Mouse (Mus musculus) stomach, embryonic 16.5 days (tissue): ENCODE results near the gene Lyrm4. TPM values are rescaled to one million over a fixed set of nuclear protein-coding genes. Genes with fewer than 3 reads are reported as not detected.
A peak's percentile ranks its signal among the peaks of the same experiment; 100 is the strongest.

ENCODE experiments used
- ATAC-seq: fragments of 200-750 bp; cut with Nextera tagmentation; 2 replicates; pipeline ENCODE4 v1.8.0; 2017; ENCODE audit warnings: moderate number of reproducible peaks, moderate TSS enrichment; ENCODE audit not compliant: insufficient read depth, low FRiP score
- H3K27ac ChIP-seq: fragments of 300-500 bp; sonication (generic); 2 replicates; pipeline ENCODE4 v1.5.1; 2014; ENCODE audit warnings: low read length
- H3K27me3 ChIP-seq: fragments of 300-500 bp; sonication (generic); 2 replicates; pipeline ENCODE4 v1.6.1; 2014; ENCODE audit warnings: low read length, control low read depth, mixed read lengths; ENCODE audit not compliant: control insufficient read depth, insufficient read depth
- H3K36me3 ChIP-seq: fragments of 300-500 bp; sonication (generic); 2 replicates; pipeline ENCODE4 v1.6.1; 2014; ENCODE audit warnings: low read length; ENCODE audit not compliant: control insufficient read depth, insufficient read depth
- H3K4me1 ChIP-seq: fragments of 300-500 bp; sonication (generic); 2 replicates; pipeline ENCODE4 v1.6.1; 2014; ENCODE audit warnings: low read length, control low read depth, mixed read lengths; ENCODE audit not compliant: control insufficient read depth, insufficient read depth
- H3K4me2 ChIP-seq: fragments of 300-500 bp; sonication (generic); 2 replicates; pipeline ENCODE4 v1.6.1; 2014; ENCODE audit warnings: low read depth, low read length, mixed read lengths
- H3K4me3 ChIP-seq: fragments of 300-500 bp; sonication (generic); replicated peaks from 2 replicates; pipeline ENCODE4 v1.5.1; 2014; ENCODE audit warnings: mild to moderate bottlenecking, low read length
- H3K9ac ChIP-seq: fragments of 300-500 bp; sonication (generic); 2 replicates; pipeline ENCODE4 v1.6.1; 2014; ENCODE audit warnings: low read length
- H3K9me3 ChIP-seq: fragments of 300-500 bp; sonication (generic); replicated peaks from 2 replicates; pipeline ENCODE4 v1.6.1; 2016; ENCODE audit warnings: low read length, control low read depth; ENCODE audit not compliant: control insufficient read depth
- WGBS: fragments of 180-500 bp; shearing (Covaris S2); extraction: QIAGEN DNeasy Blood & Tissue Kit; methylation state at CpG from one replicate; pipeline ENCODE4 v1.1.7; 2014; 5-methylcytosine and 5-hydroxymethylcytosine counted together
- polyA plus RNA-seq: library from polyadenylated mRNA; unstranded; fragments of >200 nt; fragmentation: Nextera tagmentation; extraction: Ambion mirVana; gene quantifications from 2 replicates; pipeline ENCODE4 v1.2.1, GENCODE M21; 2015

Lyrm4 gene
- polyA plus RNA-seq, 1 experiment from 2014 or later: 21.8 TPM

DNA sequence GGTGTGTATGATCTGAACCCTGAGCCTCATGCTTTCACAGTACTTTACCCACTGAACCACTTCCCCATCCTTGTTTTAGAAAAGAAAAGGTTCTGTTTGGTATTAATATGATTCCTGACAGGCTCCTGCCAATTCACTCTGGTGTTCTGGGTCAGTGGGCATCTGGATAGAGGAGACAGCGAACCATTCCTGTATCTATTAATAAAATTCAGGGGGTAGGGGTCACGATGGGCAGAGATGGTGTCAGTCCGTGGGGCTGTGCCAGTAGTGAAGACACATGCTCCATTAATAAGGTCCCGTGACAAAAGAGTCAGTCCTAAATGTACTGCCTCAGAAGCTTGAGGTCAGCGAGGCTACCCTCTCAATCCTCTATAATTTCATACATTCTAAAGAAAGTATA lies 4.1 kb downstream of the Lyrm4 start:
- Histone ChIP-seq H3K4me2 (no peak overlapping the region), H3K4me1 (peaks cover 3% of the 10 kb centered on the region; the same call in 1 of the 2 replicates), H3K9me3 (no peaks in the 10 kb centered on the region), H3K9ac (no peak overlapping the region), H3K27ac (no peak overlapping the region), H3K4me3 (no peak overlapping the region), H3K36me3 (no peaks in the 10 kb centered on the region), H3K27me3 (no peaks in the 10 kb centered on the region)
- WGBS: 82% methylated on average over 5 of the region's 5 CpGs
- ATAC-seq: no peak

DNA sequence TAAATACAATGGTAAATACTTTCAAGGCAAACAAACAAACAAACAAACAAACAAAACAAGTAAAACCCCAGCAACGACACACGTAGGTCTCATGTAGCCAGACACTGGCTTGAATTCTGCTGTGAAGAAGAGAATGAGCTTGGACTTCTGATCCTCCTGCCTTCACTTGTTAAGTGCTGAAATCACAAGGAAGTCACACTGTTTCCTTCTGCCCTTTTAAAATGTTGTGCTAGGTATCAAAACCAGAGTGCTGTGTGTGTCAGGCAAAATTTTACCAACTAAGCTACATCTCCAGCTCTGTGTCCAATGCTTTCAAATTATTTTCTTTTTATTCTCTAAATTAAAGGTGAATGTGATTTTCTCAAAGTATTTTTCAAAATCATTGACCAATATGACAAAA lies 6.0 kb downstream of the Lyrm4 start:
- H3K4me1 ChIP-seq: no peaks in the 10 kb centered on the region
- no peaks in the 10 kb centered on the region for H3K9me3 ChIP-seq
- H3K27ac ChIP-seq: no peak overlapping the region
- 93% methylated on average over 2 of the region's 2 CpGs for WGBS
- H3K4me3 ChIP-seq: no peak overlapping the region
- no peak overlapping the region for H3K9ac ChIP-seq
- no peak overlapping the region for H3K4me2 ChIP-seq
- ATAC-seq: no peak
- no peaks in the 10 kb centered on the region for H3K36me3 ChIP-seq
- no peaks in the 10 kb centered on the region for H3K27me3 ChIP-seq

DNA sequence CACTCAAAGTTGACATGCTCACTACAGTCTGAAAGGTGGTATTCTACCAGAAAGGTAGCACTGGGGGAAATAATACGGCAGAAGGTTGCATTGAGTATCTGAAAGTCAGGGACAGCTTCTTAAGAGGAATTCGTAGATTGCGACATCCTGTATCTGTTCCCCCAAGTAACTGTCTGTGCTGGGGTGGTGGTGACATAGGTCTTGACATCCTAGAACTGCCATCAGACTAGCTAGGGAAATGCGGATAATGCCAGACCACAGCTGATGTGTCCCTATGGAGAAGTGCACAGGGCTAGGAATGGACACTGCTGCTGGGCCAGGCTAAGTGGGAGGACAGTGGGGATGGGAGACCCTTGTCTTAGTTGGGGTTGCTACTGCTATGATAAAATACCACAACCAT lies 8.8 kb downstream of the Lyrm4 start:
- H3K4me1 ChIP-seq: no peaks in the 10 kb centered on the region
- no peak overlapping the region for H3K4me3 ChIP-seq
- 92% methylated on average over 4 of the region's 4 CpGs for WGBS
- H3K27me3 ChIP-seq: no peaks in the 10 kb centered on the region
- H3K9ac ChIP-seq: no peak overlapping the region
- ATAC-seq: no peak
- H3K9me3 ChIP-seq: no peaks in the 10 kb centered on the region
- H3K4me2 ChIP-seq: no peak overlapping the region
- H3K36me3 ChIP-seq: no peaks in the 10 kb centered on the region
- H3K27ac ChIP-seq: no peak overlapping the region

DNA sequence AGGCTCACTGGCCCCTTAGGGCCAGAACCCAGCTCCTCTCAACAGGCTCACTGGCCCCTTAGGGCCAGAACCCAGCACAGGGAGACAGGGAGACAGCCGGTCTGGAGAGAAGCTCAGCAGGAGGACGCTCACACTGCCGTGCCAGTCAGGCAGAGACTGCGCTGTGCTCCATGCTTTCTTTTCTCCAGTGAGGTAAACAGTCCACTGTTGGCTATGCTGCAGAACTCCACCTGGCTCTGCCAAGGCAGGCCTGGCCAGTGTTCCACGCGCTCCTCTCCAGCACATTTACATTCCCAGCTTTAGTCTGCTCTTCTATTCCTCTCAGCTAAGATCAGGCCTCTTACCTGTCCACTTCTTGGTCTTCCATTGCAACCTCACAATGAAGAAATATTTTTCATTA lies 11.7 kb downstream of the Lyrm4 start:
- Histone ChIP-seq H3K4me2 (no peak overlapping the region), H3K27ac (no peak overlapping the region), H3K9ac (no peak overlapping the region), H3K9me3 (no peaks in the 10 kb centered on the region), H3K36me3 (no peaks in the 10 kb centered on the region), H3K27me3 (no peaks in the 10 kb centered on the region), H3K4me1 (no peaks in the 10 kb centered on the region), H3K4me3 (no peak overlapping the region)
- ATAC-seq: no peak
- WGBS: 70% methylated on average over 6 of the region's 6 CpGs

DNA sequence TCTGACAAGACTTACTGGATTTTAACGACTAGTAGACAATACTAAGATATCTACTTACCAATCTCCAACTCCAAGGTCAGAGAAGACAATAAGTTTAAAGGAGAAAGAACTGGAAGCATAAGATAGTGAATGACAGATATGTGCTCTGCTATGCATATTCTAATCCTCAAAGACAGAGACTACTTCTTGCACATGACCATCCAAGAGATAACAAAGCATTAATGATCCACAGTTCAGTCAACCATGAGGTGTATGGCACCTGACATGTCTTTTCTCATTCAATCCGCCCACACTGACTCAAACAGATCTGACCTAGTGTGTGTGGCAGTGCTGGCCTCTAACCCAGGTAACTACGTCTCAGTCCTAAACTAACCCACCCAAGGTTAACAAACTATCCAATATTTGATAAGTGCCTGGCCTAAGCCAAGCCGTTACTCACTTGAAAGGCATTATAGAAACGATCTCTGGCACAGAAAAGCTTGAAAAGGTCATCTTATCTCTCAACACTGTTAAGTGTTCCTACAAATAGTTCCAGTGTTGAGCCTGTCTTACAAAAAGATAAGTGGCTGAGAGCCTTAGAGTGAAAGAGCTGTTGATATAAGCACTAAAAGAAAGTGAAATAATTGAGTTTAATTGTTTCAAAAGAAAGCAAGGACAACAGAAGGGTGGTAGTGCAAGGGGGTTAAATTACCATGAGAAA lies 20.5 kb downstream of the Lyrm4 start:
- WGBS: 45% methylated on average over 5 of the region's 5 CpGs

DNA sequence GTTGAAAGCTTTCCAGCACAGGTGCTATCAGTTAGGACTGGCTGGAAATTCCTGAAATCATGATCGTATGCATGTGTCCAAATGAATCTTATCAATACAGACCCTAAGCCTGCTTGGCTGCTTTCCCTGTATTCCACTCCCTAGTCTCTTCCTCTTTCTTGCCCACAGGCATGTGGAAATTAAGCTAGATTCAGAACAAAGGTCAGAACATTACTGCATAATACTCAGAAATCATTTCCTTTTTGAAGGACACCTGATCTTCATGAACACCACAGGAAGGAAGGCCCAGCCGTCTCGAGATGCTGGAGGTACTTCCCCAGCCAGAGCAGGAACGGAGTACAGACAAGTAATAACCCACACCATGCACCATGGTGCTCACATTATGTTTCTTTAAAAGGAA lies 29.2 kb downstream of the Lyrm4 start:
- Histone ChIP-seq H3K9me3 (no peaks in the 10 kb centered on the region), H3K9ac (no peak overlapping the region), H3K4me2 (no peak overlapping the region), H3K4me3 (no peak overlapping the region), H3K27ac (no peak overlapping the region), H3K4me1 (0 out of 2 replicates have a peak, but pooled peaks cover 3% of the 10 kb centered on the region), H3K36me3 (no peaks in the 10 kb centered on the region), H3K27me3 (no peaks in the 10 kb centered on the region)
- 69% methylated on average over 4 of the region's 4 CpGs for WGBS
- no peak for ATAC-seq

More for the DNA sequence above, 20.5 kb downstream of the Lyrm4 start:
- H3K9me3 ChIP-seq: no peaks in the 10 kb centered on the region
- H3K4me2 ChIP-seq: no peak overlapping the region
- H3K27me3 ChIP-seq: no peaks in the 10 kb centered on the region
- no peak overlapping the region for H3K9ac ChIP-seq
- ATAC-seq: no peak
- no peaks in the 10 kb centered on the region for H3K4me1 ChIP-seq
- no peaks in the 10 kb centered on the region for H3K36me3 ChIP-seq
- no peak overlapping the region for H3K4me3 ChIP-seq
- no peak overlapping the region for H3K27ac ChIP-seq

DNA sequence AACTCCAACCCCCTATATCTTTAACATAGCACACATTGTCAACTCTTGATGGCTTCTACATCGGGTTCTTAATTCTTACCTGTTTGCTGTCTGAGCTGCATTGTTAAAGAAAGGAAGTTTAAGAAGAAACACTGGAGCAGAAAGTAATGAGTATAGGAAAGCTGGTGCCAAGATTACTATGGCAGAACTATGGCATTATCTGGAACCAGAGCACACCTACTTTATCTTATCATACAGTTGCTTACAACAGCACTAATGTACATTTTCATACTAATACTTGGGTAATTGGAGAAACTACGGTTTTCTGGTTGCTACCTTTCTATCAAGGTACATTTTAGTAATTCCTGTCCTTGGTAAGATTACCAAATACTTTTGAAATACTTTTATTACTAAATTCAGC lies 29.9 kb downstream of the Lyrm4 start:
- Histone ChIP-seq H3K9me3 (no peaks in the 10 kb centered on the region), H3K36me3 (no peaks in the 10 kb centered on the region), H3K4me2 (no peak overlapping the region), H3K27ac (no peak overlapping the region), H3K4me1 (0 out of 2 replicates have a peak, but pooled peaks cover 3% of the 10 kb centered on the region), H3K4me3 (no peak overlapping the region), H3K27me3 (no peaks in the 10 kb centered on the region), H3K9ac (no peak overlapping the region)
- 78% methylated on average over 2 of the region's 2 CpGs for WGBS
- ATAC-seq: no peak

DNA sequence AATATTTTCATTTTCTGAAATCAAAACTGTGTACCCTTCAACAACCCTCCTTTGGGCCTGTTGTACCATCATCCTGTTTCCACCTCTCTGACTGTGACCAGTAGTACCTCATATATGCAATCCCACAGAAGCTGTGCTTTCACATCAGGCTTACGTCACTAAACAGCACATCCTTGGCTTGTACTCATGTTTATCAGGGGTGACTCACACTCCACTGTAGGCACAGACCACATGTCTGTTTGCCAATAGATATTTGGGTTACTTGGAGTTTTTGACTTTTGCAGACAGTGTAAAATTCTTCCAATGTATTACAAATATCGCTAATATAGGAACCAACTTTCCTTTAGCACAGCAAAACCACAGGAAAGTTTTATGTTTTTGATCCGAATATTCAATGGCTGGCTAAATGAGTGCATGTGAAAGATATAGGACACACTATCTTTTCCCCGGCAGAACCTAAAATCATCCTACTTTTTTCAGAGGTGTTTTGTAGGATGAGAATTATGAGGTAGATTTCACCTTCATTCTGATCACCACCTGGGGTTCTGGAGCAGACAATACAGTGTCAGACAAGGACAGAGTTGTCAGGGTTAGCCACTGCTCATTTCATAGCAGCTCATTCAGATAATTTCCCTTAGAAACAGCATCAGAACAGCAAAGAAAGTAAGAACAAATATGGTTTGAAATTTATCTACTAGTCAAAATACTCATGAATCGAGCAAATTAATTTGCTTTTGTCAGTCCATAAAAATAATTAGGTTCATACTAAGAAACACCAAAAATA lies 30.5 kb downstream of the Lyrm4 start:
- Histone ChIP-seq H3K9ac (no peak overlapping the region), H3K4me1 (0 out of 2 replicates have a peak, but pooled peaks cover 3% of the 10 kb centered on the region), H3K36me3 (no peaks in the 10 kb centered on the region), H3K27ac (no peak overlapping the region), H3K4me3 (no peak overlapping the region), H3K9me3 (no peaks in the 10 kb centered on the region), H3K27me3 (no peaks in the 10 kb centered on the region), H3K4me2 (no peak overlapping the region)
- WGBS: 85% methylated on average over 5 of the region's 5 CpGs
- peak; percentile 68; the same call in 1 of the 2 replicates for ATAC-seq

DNA sequence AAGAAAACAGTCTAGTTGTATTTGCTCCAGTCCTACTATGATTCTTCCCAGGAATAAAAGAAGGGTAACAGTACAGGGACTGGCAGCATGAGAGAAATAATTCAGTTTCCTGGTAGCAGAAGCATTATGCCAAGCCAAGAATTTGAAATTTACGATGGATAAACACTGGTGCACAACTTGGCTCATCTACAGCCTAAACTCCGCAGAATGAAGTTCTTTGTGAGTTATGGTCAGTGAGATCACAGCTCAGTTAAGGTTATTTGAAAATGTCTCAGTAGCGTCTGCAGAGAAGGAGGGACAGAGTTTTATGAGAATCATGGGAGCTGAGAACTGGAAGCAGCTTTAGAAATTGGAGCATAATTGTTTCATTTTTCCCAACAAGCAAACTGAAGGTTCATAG lies 31.4 kb downstream of the Lyrm4 start:
- Histone ChIP-seq H3K27ac (no peak overlapping the region), H3K27me3 (no peaks in the 10 kb centered on the region), H3K4me1 (0 out of 2 replicates have a peak, but pooled peaks cover 3% of the 10 kb centered on the region), H3K4me2 (no peak overlapping the region), H3K36me3 (no peaks in the 10 kb centered on the region), H3K9me3 (no peaks in the 10 kb centered on the region), H3K9ac (no peak overlapping the region), H3K4me3 (no peak overlapping the region)
- no peak for ATAC-seq
- WGBS: 57% methylated on average over 3 of the region's 3 CpGs
